Mouse (Mus musculus): ENCODE measurements around the gene Camta1.

Camta1 gene

DNA sequence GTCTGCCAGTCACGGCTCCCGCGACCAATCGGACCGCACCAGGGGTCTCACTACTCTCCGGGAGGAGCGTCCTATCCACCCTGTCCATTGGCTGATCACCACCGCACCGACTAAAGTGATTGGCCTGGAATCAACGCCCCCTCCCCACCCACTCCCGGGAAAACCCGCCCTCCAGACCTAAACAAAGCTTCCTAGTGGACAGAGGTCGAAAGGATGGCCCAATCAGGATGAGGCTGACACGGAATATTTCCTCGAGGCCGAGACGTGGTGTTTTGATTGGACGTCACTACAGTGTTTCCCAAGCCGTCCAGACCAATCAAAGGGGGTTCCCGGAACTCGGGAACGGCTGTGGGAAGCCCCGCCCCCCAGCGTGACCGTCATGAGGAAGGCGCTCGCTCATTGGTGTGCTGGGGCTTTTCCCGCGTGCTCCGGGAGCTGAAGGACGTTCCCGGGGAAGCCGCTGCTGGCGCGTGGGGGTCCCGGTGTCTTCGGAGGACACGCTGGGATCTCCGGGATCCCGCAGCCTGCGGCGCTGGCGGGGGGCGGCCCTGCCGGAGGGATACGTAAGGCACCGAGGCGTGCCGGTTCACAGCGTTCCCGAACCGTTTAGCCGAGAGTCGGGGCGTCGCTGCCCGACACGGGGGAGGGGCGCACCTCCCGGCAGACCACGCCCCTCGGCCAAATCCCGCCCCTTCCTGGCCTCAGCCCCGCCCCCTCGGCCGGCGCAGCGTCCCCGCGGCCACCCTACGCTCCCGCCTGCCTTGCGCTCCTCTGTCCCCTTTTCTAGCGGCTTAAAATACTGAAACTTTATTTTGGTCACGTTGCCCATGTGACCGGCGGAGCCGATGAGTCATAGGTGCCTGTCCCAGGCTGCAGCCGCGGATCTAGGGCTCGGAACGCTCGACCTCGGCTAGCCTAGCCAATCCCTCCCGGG lies at the start of gene Camta1:
Camta1 (minus strand) TSS at position 71 of the 934 bp plus-strand sequence.
- in situ Hi-C loops (cut with MboI; ENCODE audit: unreplicated experiment in 2 of 2) = loop anchor here (5.0 to 10.0 kb wide), 3 partner anchors 70 to 805 kb away; partner anchors contain the start of genes Dnajc11 (in 2 of the 2) and Vamp3 (in 1 of the 2)

DNA sequence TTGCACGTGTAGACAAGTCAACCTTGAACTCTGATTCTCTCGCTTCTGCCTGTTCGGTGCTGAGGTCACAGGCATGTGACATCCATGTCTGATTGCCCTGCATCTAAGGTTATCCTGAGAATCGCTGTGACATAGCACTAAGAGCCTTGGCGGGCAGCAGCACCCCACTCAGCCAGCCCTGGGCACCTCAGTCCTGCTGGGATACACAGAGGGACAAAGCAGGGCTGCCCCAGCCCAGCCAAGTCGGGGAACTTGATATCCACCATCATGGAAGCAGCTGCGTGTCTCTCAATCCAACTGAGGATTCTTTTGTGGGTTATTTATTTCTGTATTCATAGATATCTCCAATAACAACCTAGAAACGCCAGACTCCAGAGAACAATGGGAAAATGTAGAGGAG lies 47.1 kb upstream of the Camta1 start:
- in situ Hi-C loops (cut with MboI; ENCODE audit: unreplicated experiment in 2 of 2) = no loop called here

DNA sequence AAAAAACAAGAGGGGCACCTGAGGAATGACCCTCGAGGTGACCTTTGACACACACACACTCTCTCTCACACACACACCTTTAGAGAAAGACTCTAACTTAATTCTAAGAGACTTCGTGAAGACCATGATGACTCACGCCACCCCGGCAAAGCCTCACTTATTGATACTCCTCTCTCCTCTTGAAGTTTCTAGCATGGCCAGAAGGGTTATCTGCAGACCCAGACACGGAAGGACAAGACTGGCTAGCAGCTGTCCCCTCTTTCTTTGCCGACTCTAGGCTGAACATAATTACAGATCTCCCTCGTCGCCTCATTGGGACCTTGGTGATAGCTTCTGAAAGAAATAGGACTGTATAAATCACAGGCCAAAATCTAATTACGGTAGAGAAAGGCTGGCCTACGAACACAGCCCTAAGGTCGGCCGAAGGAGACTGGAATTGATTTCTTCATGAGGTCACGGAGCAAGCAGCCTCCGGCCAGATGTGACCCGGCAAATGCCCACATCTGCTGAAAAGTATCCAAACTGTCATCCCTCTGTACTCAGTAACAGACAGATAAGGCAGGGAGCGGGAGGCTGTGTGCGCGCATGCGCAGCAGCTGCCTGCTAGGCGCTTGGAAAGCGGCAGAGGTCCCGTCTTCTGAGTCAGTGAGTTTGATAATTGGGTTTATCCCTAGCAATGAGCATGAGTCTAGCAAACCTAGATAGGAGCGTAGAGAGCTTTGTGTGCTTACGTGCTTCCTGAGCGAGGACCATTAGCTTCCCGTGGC lies 46.1 kb upstream of the Camta1 start:
- in situ Hi-C loops (cut with MboI; ENCODE audit: unreplicated experiment in 2 of 2) = no loop called here

DNA sequence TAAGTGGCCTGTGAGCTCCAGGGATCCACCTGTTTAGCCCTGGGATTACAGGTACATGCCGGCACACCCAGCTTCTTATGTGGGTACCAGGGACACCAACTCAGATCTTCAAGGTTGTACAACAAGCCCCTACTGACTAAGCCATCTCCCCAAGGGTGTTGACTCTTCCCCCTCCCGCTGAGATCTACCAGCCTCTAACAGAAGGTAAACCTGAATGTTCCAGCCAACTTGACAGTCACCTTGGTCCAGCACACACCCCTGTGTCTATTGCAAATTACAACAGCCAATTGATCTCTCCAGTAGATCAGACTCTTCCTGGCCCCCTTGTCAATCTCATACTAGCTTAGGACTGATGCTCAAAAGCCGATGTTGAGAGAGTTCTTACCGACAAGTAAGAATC lies 43.9 kb upstream of the Camta1 start:
- in situ Hi-C loops (cut with MboI; ENCODE audit: unreplicated experiment in 2 of 2) = no loop called here

DNA sequence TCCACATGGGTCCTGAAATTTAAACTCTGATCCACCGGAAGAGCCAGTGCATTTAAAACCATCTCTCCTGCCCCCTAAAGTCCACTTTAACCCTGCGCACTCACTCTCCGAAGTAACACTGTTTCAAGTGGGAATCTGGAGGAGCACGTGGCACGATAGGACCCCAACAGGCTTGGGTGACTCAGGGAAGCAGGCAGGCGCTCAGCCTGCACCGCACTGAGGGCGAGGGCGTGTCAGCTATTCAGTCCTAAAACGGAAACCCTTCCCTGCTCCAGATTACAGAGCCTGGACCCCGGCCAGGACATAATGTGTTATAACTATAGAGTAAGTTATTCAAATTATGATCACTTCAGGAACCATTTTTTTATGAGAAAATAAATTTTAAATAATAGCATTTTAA lies 42.4 kb upstream of the Camta1 start:
- in situ Hi-C loops (cut with MboI; ENCODE audit: unreplicated experiment in 2 of 2) = no loop called here

DNA sequence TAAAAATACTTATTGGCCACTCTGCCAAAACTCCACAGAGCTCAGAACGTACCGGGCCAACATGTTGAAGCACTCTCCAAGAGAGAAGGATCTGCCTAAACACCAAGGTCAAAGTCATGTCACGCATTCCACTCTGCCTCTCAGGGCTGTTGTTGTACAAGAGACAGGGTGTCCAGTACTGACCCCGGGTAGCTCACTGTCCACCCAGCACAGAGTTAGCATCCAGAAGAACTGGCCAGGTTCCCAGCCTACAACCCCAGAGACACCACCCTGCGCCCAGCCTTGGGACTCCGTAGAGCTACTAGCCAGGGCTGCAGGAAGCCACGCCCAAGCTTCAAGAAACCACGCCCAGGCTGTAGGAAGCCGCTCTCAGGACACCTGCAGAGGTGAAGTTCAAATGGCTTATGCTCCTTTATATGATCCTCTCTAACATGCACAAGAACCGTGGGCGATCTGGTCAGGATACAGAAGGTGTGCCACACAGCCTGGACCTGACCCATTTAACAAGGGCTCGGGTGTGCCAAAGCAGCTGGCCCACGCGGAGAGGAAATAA lies 41.1 kb upstream of the Camta1 start:
- in situ Hi-C loops (cut with MboI; ENCODE audit: unreplicated experiment in 2 of 2) = no loop called here

DNA sequence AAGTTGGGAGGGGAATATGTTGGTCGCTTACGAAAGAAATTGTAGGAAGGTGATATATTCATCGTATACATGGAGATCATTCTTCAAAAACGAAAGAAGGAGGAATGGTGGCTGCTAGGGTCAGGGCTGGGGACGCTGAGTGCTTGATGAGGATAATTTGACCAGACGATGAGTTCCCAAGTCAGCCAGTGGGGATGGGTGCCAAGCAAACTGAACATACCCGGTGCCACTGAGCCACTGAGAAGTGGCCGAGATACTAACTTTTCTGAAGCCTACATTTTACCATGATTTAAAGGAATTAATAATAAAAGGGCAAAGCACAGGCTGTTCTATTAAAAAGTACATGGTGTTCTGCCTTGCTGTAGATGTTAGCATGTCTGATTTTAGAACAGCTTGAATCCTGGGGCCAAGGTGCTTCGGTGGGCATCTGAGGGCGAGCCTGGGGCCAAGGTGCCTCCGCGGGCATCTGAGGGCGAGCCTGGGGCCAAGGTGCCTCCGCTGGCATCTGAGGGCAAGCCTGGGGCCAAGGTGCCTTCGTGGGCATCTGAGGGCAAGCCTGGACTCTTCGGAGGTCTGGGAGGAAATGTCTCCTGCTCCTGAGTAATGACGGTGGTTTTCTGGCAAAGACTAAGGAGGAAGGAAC lies 40.5 kb upstream of the Camta1 start:
- in situ Hi-C loops (cut with MboI; ENCODE audit: unreplicated experiment in 2 of 2) = no loop called here

DNA sequence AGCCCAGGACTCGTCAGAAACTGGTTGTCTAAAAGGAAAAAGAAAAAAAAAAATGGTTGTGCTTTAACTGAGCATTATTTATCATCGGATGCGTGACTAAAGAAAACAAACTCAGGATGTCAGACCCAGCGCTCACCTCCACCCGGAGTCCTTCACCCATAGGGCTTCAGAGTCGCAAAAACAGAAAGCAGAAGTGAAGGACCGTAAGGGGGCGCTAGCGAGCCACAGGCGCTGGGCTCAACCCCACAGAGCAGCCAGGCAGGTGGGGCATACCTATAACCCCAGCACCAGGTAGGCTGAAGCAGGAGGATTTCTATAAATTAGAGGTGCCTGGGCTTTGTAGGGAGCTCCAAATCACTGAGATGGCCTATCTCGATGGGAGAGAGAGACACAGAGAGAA lies 39.7 kb upstream of the Camta1 start:
- in situ Hi-C loops (cut with MboI; ENCODE audit: unreplicated experiment in 2 of 2) = no loop called here

DNA sequence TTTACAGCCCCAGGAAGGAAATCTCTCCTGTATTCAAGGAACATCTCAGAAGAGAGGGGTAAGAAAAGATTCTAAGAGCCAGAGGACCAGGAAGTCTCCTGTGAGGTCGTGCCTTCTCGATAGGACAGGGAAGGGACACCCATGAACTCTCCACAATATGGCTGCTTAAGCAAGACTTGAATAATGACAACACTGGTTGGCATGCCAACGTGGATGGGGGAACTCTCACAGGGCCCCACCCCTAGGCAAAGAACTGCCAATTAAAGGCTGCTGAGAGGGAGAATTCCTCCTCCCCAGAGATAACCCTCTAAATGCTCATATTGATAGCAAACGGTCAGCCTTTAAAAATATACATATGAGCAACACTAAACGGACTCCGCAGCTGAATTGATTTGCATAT lies 39.1 kb upstream of the Camta1 start:
- in situ Hi-C loops (cut with MboI; ENCODE audit: unreplicated experiment in 2 of 2) = no loop called here

DNA sequence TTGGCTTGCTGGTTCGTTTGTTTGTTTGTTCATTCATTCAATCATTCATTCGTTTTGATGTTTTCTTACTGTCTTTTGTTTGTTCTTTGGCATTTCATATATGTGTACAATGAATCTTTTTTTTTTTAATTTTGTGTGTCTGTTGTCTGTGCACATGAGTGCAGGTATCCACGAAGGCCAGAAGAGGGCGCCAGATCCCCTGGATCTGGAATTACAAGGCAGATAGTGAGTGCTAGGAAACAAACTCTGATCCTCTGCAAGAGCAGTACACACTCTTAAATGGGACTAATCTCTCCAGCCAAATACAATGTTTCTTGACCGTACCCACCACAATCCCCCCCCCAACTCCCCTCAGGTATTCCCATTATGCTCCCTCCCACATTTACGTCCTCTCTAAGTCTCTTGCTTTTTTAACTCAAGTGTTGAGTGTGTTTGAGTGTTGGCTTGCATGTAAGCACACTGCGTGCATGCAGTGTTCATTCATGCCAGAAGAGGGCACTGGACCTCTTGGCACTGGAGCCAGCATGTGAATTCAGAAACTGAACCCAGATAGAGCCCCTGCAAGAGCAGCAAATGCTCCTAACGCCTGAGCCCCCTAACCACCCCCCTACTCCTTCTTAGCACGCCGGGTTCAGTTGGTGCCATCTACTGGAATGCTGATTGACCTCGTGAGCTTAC lies 38.2 kb upstream of the Camta1 start:
- in situ Hi-C loops (cut with MboI; ENCODE audit: unreplicated experiment in 2 of 2) = loop anchor here in 1 of 2 experiments (25.0 kb wide), 1 partner anchor 388 kb away; no protein-coding TSS in a partner anchor

DNA sequence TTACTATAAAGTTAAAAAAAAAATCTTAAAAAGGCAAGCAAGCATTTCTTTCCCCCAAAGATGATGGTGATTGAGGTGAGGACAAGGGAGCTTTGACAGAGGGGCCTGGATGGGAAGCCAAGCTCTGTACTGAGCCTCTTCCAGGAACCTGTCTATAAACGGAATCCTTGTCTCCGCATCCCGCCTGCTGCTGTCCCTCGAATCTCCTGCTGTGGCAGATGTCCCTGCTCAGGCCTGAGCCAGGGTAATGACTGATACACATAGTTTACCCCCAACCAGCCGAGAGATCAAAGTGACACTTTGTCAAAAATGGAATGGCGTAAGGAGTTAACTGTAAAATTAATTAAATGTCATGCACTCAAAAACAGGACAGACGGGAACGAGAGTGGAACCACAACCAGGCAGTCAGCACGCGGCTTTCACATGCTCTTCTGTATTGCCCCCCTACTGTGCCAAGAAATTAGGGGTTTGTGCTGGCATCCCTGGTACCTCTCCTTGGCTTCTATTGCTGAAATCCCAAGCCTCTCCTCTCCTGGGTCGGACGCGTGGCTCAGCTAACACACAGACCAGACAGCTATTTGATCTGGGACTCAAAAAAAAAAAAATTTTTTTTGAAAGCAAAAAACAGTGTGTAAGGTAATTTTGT lies 37.0 kb upstream of the Camta1 start:
- in situ Hi-C loops (cut with MboI; ENCODE audit: unreplicated experiment in 2 of 2) = loop anchor here in 1 of 2 experiments (25.0 kb wide), 1 partner anchor 386 kb away; no protein-coding TSS in a partner anchor

DNA sequence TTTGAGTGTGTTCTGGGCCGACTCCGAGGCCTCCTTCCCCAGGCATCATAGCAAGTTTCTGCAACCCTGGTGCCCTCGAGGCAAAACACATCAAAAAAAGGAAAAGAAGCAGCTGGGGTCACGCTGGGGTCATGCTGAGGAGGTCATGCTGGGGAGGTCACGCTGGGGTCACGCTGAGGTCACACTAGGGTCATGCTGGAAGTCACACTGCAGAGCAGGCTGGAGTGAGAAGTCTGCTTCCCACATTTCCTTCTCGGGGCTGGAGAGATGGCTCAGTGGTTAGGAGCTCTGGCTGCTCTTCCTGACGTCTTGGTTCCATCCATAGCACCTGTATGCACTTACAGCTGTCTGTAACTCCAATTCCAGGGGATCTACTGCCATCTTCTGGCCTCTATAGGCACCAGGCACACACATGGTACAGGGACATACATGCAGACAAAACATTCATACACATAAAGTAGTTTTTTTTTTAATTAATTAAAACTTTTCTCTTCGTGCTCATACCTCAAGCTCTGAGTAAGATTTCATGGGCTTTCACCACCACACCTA lies 35.5 kb upstream of the Camta1 start:
- in situ Hi-C loops (cut with MboI; ENCODE audit: unreplicated experiment in 2 of 2) = loop anchor here in 1 of 2 experiments (25.0 kb wide), 1 partner anchor 385 kb away; no protein-coding TSS in a partner anchor

DNA sequence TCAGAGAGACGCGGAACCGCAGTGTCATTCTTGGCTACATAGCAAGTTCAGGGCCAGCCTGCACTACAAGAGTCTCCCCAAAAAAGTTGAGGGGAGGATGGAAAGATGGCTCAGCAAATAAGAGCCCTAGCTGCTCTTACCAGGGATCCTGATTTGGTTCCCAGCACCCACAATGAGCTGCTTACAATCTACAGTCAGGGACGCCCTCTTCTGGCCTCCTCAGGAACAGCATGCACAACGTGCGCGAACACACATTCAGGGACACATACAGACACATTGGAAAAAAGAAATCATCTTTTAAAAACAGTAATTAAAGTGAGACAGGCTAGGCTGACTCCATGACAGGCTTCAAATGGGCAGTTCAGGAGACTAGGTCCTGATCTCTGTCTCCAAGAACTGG lies 33.9 kb upstream of the Camta1 start:
- in situ Hi-C loops (cut with MboI; ENCODE audit: unreplicated experiment in 2 of 2) = loop anchor here in 1 of 2 experiments (25.0 kb wide), 1 partner anchor 383 kb away; no protein-coding TSS in a partner anchor

DNA sequence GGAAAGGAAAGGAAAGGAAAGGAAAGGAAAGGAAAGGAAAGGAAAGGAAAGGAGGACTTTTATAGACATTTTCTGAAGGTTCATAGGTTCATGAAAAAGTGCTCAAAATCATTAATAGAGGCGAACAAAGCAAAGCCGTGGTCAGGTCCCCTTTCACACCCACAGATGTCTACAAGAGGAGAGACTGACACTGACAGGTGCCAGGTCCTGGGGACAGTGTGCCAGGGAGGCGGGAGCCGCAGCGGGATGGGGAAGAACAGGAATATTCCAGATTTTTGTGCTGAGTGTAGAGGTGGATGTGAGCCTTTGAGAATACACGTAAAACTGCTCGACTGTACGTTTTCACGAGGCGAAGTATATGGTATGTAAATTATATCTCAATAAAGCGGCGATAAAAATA lies 33.2 kb upstream of the Camta1 start:
- in situ Hi-C loops (cut with MboI; ENCODE audit: unreplicated experiment in 2 of 2) = loop anchor here in 1 of 2 experiments (25.0 kb wide), 1 partner anchor 383 kb away; no protein-coding TSS in a partner anchor

DNA sequence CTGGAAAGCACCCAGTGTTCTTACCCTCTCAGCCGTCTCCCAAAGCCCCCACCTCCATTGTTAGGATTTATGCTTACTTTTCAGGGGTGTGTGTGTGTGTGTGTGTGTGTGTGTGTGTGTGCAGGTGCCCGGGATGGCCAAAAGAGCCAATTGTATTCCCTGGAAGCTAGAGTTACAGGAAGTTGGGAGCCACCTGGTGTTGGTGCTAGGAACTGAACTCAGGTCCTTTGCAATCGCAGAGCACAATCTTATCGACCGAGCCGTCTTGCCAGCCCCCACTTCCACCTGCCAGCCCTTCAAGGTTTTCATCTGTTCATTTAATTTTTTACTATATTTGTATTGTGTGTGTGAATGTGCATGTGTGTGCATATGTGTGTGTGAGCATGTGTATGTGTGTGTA lies 31.6 kb upstream of the Camta1 start:
- in situ Hi-C loops (cut with MboI; ENCODE audit: unreplicated experiment in 2 of 2) = loop anchor here in 1 of 2 experiments (25.0 kb wide), 1 partner anchor 381 kb away; no protein-coding TSS in a partner anchor

DNA sequence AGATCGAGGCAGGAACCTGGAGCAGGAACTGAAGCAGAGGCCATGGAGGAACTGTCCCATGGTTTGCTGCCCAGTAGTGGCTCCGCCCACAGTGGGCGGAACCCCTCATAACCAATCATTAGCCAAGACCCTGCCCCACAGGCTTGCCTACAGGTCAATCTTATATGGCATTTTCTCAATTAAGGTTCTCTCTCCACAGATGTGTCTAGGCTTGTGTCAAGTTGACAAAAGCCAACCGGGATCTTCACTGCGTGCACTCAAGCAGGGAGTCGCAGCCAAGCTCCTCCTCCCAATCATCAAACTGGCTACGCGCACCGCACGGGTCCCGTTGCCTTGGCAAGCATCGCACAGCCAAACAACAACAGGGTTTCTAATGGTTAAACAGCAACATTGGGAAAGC lies 19.9 kb upstream of the Camta1 start:
- in situ Hi-C loops (cut with MboI; ENCODE audit: unreplicated experiment in 2 of 2) = loop anchor here (5.0 to 25.0 kb wide), 3 partner anchors 369 to 727 kb away; no protein-coding TSS in a partner anchor

DNA sequence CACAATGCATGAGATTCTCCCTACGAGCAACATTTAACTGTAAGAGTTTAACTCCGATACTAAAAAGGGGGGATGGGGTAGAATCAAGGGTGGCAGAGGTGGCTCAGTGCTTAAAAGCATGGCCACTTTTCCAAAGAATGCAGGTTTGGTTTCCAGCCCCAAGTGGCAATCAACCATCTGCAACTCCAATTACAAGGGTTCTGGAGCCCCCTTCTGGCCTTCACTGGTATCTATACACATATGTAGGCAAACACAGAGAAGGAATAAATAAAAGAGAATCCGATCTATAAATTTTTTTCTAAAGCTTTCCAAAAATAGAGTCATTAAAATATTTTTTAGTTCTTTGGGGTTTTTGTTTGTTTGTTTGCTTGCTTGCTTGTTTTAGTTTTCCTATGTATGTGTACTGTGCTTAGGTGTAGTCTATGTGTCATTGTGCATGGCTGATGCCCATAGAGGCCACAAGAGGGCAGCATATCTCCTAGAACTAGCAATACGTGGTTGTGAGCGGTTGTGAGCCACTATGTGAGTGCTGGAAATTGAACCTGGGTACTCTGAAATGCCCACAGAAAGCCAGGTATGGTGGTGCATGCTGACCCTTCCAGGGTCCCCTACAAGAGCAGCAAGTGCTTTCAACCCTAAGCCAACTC lies 18.5 kb upstream of the Camta1 start:
- in situ Hi-C loops (cut with MboI; ENCODE audit: unreplicated experiment in 2 of 2) = loop anchor here (5.0 to 25.0 kb wide), 3 partner anchors 368 to 725 kb away; no protein-coding TSS in a partner anchor

DNA sequence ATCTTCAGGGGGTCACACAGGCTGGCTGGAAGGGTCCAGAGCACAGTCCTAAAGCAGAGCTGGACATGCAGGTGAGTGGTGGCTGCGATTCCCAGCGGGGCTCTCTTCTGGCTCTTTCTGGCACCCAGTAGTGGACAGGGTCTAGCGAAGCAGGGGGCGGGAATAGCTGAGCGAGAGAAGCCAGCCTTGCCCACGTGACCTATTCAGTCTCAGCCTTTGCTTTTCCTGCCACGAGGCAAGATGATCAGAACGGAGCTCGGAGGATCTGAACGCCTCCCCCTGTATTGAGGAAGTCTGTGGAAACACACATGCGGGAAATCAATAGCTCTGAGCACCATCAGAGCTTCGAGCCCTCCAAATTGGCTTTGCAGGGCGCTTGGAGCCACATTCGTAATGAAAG lies 14.7 kb upstream of the Camta1 start:
- in situ Hi-C loops (cut with MboI; ENCODE audit: unreplicated experiment in 2 of 2) = loop anchor here in 1 of 2 experiments (10.0 to 25.0 kb wide), 2 partner anchors 364 to 812 kb away; no protein-coding TSS in a partner anchor

Data from v-Abl transformed pro-B cells (cell line).